Mouse (Mus musculus) spleen, postnatal 14 days (tissue): Measurements from ENCODE around the gene Mef2c.

Source experiments
- DNase-seq, 2 experiments: peaks; one replicate each; pipeline ENCODE4 v3.0.0; 2021 to 2022; ENCODE audit warnings: low spot score in 2 of 2

The Mef2c gene

DNA sequence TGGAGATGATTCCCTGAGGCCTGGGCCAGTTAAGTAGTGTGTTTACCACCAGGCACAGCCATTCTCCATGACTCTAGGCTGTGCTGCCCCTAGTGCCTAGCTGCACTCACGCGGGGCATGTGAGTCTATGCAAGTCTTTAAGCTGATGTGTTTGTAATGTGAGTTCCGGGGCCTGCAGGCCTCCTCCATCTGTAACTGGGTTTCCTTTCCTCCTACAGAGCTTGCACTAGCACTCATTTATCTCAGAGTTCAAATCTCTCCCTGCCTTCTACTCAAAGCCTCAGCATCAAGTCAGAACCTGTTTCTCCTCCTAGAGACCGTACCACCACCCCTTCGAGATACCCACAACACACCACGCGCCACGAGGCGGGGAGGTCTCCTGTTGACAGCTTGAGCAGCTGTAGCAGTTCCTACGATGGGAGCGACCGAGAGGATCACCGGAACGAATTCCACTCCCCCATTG is 158.3 kb downstream of the Mef2c start:
- no peak for DNase-seq

DNA sequence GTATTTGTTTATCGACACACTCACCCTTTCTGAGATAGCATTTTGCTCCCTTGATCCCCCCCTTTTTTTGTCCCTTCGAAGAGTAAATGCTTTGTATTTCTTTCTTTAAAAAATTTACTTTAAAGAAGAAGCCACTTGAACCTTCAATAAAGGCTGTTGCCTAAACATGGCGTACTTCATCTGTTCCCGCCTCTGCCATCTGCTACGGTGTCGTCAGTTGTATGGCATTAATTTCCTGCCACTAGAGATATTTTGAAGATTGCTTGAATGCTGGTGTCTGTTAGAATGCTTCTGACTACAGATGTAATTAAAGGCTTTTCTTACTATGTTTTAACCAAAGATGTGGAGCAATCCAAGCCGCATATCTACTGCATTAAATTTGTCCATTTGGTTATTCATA is 162.3 kb downstream of the Mef2c start:
- no peak for DNase-seq

DNA sequence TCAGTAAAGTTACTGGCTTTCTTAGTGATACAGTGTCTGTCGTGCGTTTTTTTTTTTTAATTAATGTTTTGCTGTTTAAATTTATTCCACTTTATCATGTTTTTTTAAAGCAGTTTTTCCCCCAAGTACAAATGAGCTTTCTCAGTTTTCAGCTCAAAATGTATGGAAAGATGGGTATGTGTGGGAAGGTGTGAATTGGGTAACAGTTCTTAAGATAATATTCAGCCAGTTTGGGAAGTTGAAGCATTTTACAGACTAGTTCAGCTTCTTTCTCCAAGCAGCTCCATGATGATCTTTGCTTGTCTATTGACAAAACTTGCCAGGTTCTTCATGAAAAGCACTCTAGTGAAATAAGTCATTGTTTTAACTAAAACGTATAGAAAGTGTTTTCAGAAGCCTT is 163.2 kb downstream of the Mef2c start:
- no peak for DNase-seq

DNA sequence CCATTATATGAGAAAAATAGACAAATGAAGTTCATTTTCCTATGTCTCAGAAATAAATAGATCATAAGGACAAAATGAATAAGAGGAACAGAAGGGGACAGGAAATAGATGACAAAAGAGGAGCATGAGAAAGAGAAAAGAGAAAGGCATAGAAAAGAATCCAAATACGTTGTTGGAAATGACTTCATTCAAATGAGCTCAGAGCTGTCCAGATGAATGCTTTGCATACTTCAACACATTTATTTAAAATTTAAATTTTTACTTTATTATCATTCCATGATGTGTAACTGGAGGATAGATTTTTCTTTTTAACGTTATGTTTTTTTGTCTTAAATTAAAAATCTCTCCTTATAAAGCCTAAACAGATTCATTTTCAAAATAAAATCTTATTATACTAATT is 203.8 kb downstream of the Mef2c start:
- no peak for DNase-seq

DNA sequence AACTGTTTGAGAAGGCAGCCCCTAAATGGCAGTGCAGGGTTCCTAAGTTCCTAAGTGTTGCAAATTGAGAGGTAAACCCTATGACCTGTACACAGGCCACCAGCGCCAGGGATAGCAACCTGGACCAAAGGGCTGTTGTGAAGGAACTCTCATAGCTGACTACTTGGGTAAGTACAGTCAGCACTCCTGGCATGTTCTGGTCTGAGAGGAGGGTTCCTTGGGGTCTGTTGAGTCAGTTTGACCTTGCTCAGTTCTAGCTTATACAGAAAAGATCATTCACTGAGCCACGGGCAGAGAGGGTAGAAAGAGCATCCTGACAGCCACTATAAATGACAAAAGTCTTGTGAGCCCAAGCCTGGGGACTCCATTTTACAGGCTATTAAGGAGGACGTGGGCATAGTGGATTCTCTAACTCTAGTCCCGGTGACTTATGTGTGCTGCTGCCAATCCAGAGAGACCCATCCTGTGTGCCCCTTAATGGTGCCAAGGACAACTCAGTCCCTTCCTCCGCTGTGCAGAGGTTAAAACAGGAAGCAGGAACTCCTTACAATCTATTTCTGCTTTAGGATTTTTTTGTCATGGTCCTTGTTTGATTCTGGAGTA is 209.0 kb downstream of the Mef2c start:
- DNase-seq: no peak

DNA sequence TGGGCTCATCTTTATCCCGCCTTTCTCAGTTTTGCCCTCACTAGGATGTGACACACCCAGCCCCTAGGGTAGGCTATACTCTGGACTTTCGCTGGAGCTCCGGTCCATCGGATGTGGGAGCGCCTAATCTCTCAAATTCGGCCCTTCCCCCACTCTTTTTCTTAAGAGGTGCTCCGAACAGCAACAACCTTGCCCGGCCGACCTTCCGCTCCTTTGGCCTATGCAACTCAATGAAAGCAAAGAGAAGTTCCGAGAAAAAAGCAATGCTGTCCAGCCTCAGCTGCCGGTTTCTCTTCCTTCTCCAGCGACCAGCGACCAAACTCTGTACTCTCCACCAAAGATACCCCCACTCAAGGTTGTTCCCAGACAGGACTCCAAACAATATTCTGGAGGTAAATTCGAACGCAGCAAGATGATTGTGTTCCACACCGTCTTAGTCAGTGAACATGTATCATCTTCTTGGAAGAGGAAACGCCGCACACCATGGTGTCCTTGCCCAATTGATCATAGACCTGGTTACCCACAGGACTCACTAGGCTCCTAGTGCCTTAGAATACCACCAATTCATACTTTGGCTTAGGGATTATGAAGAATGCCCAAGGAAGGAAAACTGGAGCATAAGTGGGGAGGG is 209.9 kb downstream of the Mef2c start:
- DNase-seq: no peak

DNA sequence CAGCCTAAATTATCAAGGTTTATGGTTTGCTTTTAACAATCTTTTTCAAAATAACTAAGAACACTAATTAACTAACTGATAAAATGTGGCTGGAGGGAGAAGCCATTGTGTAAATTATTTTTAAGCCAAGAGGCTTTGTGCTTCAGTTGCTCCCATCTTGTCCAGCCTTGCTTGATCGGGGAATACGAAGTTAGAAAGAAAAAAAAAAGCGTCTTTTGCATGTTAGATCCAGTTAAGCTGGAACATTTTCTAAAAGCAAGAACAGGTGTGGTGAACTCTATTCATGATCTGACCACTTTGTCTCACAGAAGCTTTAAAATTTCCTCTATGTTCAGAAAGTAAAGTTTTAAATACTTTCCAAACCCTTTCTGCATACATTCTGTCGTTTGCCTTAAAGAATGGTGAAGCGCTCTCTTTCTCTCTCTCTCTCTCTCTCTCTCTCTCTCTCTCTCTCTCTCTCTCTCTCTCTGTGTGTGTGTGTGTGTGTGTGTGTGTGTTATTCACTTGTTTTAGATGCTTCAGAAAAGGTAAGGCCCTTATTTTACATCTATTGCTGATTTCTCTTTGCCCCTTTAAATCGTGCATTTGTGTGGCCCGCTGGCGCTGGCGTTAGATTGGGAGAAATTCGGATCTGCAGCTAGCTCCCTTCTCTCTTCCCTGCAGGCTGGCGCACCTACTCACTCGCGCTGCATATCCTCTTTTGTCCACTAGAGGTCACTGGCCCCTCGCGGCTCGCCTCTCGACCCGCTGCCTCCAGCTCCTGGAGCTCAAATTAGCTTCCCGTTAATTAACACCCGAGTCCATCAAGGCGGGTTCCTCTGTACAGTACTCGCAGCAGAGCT is 210.9 kb downstream of the Mef2c start:
- DNase-seq: peak; percentile 38 to 57

DNA sequence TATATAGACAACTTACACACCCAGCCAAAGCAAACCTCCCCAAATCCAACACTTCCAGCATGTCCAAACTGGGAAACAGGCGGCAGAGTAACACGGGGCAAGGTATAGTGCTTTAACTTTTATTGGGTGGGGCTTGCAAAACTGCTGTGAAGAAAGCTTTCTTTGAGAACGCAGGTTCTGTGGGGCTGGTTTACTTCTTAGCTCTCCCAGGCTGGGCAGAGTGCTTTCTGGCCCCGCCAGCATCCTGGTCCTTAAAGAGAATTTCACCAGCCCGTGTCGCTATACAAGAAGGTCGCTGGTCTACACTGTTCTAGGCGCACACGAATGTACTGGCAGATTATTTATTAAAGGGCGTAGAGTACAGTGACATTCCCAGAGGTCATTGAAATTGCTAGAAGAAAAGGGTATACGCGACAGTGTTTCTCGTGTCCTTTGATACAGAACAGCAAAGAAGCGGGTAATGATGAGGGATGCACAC is 211.5 kb downstream of the Mef2c start:
- no peak for DNase-seq

DNA sequence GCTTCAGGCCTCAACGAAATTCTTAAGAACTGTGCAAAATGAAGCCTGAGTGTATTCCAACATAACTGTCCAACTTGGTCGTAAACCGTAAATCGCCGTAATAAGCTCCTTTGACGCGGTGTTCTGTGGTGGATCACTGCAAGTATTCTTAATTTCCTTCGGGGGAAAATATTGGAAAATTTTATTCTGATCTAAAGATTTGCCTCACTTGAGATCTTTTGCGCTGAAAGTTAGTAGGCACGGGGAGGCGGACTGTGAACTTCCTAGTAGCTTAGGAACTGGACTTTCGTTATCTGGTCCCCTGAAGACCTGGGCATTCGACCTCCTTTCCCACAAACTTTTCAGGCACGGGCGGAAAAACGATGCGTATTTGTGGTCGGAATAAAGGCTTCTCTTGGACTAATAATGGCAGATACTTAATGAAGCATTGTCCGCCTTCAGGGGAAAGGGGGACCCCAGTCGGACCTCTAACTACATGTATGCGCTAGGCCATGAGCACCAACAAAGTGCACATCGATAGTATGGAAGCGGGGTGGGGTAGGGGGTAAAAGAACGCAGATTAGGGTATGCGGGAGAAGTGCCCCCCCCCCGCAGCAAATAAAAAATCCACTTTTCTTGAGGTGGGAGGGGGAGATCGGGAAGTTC is 212.3 kb downstream of the Mef2c start:
- no peak for DNase-seq
